21 mouse cellular contexts compared by ENCODE assay signal in genomic region chr14:27536441-27536840, GRCm38 (mm10).
"Had no signal": no experiment of that assay in that cellular context is flagged by ENCODE, and none has a peak within 500 bp of the region (broad histone marks: within the 10 kb centered on the region; RNA-seq: fewer than 3 reads in every experiment).

No protein-coding gene starts in this region.

- DNase-seq: lung, adult 18-20 months; lung, embryonic 14.5 days; lung, postnatal 10 days; lung, postnatal 4 days; midbrain, embryonic 14.5 days; retina, postnatal 1 day; right cerebral cortex, adult 18-20 months; right cerebral cortex, postnatal 25 days; right cerebral cortex, postnatal 4 days; spleen, adult 18-20 months; thymus, adult 2 months; thymus, postnatal 25 days; thymus, postnatal 4 days had no signal

- H3K4me2 ChIP-seq: lung, embryonic 14.5 days; midbrain, embryonic 12.5 days; neural tube, embryonic 13.5 days; neural tube, embryonic 15.5 days; stomach, embryonic 15.5 days had no signal

- H3K9ac ChIP-seq: lung, embryonic 14.5 days; midbrain, embryonic 12.5 days; neural tube, embryonic 13.5 days; neural tube, embryonic 15.5 days; stomach, embryonic 15.5 days had no signal

- H3K4me3 ChIP-seq: midbrain, embryonic 10.5 days; midbrain, embryonic 12.5 days; myocyte; neural tube, embryonic 13.5 days; neural tube, embryonic 15.5 days; stomach, embryonic 15.5 days had no signal

- H3K27me3 ChIP-seq: midbrain, embryonic 12.5 days; neural tube, embryonic 13.5 days; neural tube, embryonic 15.5 days; stomach, embryonic 15.5 days had no signal

- H3K27ac ChIP-seq: midbrain, embryonic 10.5 days; midbrain, embryonic 12.5 days; neural tube, embryonic 13.5 days; neural tube, embryonic 15.5 days; stomach, embryonic 15.5 days; stomach, postnatal 0 days had no signal

- H3K9me3 ChIP-seq: midbrain, embryonic 10.5 days; midbrain, embryonic 12.5 days; neural tube, embryonic 13.5 days; neural tube, embryonic 15.5 days; stomach, embryonic 15.5 days had no signal

- ATAC-seq: midbrain, embryonic 16.5 days had no signal

- H3K36me3 ChIP-seq: midbrain, embryonic 10.5 days; midbrain, embryonic 12.5 days; neural tube, embryonic 13.5 days; neural tube, embryonic 15.5 days; stomach, embryonic 15.5 days had no signal

- H3K4me1 ChIP-seq: midbrain, embryonic 10.5 days; midbrain, embryonic 12.5 days; neural tube, embryonic 13.5 days; neural tube, embryonic 15.5 days; stomach, embryonic 15.5 days had no signal
